Mouse (Mus musculus) ovary, postnatal 10 days (tissue): ENCODE measurements around the gene Pabpn1.
A peak's percentile ranks its signal among the peaks of the same experiment; 100 is the strongest.

Source experiments
- DNase-seq: peaks from one replicate; pipeline ENCODE4 v3.0.0; 2022; ENCODE audit warnings: low spot score

Pabpn1 gene

DNA sequence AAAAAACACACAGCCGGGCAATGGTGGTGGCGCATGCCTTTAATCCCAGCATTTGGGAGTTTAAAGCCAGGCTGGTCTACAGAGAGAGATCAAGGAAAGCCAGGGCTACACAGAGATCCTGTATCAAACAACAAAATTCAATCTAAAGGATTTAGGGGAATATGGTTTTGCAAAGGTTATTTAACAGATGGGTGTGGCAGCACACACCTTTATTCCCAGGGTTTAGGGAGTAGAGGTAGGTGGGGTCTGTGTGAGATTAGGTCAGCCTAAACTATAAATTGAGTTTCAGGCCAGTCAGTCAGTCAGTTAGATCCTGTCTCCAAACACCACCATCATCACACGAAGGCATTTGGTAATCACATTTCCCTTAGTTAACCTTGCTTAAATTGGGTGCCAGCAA lies at the start of gene Pabpn1:
TSS of gene Pabpn1 (plus strand) at position 301 of the 400 bp plus-strand sequence.
- no peak for DNase-seq

- DNase-seq = no peak
Observed at GRCm38 (mm10) chr14:54843461-54843860, 48.8 kb upstream of the Pabpn1 start.

- no peak for DNase-seq
Observed at GRCm38 (mm10) chr14:54855726-54856125, 36.6 kb upstream of the Pabpn1 start.

- no peak for DNase-seq
Observed at GRCm38 (mm10) chr14:54856703-54857102, 35.6 kb upstream of the Pabpn1 start.

GRCm38 (mm10) chr14:54857891-54858290 lies 34.4 kb upstream of the Pabpn1 start:
- no peak for DNase-seq

DNA sequence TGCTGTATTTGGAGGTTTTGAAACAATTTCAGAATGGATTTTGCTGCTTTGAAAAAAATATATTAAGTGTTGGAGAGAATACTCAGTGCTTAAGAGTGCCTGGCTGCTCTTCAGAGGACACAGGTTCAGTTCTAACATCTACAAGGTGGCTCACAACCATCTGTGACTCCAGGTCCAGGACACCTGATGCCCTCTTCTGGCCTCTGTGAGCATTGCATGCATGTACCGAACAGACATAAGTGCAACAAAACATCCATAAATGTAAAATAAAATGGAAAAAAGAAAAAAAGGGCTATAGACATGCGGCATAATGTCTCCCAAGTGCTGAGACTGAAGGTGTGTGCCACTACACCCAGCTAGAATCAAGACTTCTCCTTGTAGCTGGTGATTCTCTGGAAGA lies 31.8 kb upstream of the Pabpn1 start:
- no peak for DNase-seq

DNA sequence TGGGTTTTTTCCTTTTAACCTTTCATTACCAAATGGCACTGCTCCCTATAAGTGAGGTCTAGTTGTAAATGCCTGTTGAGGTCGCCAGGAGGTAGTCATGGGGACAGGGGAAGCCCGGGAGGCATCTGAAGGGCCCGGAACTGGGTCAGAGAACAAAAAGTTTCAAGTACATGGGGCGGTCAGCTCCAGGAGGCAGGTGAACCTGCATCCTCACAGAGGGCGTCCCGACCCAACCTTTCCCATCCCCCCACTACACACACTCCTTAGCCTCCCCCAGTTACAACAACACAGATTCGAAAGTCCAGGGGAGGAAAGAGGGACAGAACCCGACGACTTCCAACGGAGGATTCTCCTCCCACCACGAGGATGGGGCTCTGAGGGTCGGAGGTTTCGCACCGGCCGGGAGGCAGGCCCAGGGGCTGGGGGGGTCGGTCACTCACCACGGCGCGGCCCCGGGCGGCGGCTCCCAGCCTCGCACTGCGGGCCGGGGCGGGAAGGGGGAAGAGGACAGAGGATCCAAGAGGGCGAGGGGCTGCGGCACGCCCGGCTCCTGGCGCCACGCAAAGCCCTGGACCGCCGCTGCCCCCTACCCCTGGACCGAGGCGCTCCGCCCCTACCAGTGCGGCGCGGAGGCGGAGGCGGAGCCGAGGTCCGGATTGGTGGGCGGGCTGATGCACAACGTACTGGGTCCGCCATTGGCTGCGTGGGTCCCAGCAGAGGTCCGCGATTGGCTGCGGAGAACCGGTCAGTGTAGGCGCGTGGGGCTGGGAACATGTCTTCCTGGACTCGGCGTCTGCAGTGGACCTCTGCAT lies 28.6 kb upstream of the Pabpn1 start:
- DNase-seq = peak; percentile 84

GRCm38 (mm10) chr14:54864313-54865036 lies 27.8 kb upstream of the Pabpn1 start:
- DNase-seq = no peak

GRCm38 (mm10) chr14:54865626-54866025 lies 26.7 kb upstream of the Pabpn1 start:
- no peak for DNase-seq

- DNase-seq = no peak
Observed at GRCm38 (mm10) chr14:54866268-54866667, 26.0 kb upstream of the Pabpn1 start.

DNA sequence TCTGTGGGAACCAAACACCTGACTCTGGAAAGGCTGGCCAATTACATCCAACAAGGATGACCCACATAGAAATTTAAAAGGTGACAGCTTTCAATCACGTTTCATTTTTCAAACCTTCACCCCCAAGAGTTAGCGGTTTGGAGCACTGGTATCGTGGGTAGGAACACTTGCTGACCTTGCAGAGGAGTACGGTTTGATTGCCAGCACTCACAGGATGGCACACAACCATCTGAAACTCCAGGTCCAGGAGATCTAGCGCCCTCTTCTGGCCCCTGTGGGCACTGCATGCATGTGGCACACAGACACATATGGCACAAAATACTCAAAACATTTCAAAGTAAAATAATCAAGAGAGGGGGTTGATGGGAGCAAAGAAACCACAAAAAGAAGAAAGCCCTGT lies 25.4 kb upstream of the Pabpn1 start:
- no peak for DNase-seq

- no peak for DNase-seq
Observed at GRCm38 (mm10) chr14:54868026-54868425, 24.3 kb upstream of the Pabpn1 start.

DNA sequence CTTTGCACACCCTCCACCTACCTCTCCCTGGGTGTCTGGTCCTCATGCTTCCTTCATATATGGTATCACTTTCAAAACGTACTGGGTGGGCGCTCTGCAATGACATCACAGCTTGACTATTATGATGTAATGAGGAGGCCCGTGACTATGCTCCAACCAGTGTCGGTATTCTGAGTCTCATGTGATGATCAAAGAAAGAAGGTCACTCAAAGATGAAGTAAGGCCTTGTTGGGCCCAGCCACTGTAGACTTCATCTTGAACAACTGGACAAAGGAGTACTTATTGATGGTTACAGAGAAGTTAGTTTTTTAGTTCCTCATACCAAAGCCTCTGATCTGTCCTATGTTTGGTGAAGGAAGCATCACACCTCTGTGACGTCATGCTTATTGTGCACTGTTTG lies 21.4 kb upstream of the Pabpn1 start, which contains the start of gene Homez:
TSS of gene Homez (minus strand) at position 101 of the 400 bp plus-strand sequence.
- DNase-seq = no peak

DNA sequence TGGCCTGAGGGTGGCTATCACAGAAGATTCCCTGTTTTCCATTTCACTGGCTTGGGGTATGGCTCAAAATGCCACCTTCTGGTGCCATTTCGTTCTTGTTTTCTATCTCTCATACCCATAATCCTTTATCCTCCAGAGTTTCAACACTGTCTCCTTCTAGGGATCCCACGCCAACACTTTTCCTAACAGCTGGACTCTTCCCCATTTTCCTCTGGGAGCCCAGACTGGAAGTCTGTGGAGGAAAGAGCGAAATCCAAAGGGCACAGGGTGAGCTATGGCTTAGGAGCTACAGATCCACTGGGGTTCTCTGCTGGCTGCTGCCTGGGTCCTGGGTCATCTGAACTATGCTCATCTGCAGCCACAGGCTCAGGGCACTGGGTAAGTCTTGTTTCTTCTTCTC lies 18.1 kb upstream of the Pabpn1 start:
- no peak for DNase-seq

GRCm38 (mm10) chr14:54875844-54876538 lies 16.3 kb upstream of the Pabpn1 start:
- no peak for DNase-seq

DNA sequence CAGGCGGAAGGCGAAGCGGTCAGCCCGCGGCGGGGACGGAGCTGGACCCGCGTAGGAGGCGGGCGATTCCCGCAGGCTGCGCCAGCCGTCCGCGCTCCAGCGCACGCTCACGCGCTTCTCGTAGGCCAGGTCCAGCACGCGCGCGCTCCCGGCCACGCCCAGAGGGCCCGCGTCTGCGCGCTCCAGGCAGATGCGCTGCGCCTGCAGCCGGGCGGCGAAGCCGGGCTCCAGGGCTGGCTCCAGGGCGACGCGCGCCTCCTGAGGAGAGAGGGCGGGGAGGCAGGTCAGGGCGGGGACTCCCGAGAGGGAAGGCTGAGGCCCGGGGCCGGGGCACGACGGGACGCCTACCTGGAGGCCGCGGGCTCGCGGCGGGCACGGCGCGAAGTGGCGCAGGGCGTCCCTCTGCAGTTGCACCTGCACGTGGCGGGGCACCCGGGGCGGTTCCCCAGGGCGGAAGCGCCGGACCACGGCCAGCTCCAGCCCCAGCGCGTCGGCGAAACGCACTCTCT lies 15.7 kb upstream of the Pabpn1 start:
- peak; percentile 76 for DNase-seq

DNA sequence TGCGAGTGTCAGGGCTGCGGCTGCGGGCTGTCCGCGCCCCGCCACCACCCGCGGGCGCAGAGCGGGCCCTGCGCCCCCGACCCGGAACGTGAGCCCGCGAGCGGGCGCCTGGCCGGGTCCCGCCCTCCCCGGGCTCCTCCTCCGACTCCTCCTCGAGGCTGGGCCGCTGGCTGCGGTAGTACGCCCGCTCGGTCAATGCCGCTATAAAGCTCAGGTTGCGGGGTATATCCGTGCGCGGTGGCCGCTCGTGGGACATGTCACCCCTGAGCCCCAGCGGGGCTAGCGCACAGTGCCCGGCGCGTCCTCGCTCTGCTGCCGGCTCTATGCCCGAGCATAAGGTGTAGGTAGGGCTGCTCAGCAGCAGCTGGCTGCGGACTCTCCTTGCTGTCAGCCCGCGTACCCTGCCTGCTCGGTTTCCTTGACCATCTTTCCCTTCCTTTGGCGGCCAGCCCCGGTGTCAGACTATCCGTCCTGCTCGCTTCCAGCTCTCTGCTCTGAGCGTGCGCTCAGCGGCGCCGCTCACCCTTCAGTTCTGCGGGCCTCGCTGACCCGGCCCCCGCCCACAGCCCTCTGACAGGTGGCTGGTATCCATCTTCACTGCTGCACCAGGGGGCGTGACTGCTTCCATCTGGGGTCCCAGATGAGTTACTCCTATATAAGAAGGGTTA lies 15.1 kb upstream of the Pabpn1 start, which contains the start of gene Ppp1r3e:
TSS of gene Ppp1r3e (minus strand) at position 503 of the 668 bp plus-strand sequence.
- no peak for DNase-seq

DNA sequence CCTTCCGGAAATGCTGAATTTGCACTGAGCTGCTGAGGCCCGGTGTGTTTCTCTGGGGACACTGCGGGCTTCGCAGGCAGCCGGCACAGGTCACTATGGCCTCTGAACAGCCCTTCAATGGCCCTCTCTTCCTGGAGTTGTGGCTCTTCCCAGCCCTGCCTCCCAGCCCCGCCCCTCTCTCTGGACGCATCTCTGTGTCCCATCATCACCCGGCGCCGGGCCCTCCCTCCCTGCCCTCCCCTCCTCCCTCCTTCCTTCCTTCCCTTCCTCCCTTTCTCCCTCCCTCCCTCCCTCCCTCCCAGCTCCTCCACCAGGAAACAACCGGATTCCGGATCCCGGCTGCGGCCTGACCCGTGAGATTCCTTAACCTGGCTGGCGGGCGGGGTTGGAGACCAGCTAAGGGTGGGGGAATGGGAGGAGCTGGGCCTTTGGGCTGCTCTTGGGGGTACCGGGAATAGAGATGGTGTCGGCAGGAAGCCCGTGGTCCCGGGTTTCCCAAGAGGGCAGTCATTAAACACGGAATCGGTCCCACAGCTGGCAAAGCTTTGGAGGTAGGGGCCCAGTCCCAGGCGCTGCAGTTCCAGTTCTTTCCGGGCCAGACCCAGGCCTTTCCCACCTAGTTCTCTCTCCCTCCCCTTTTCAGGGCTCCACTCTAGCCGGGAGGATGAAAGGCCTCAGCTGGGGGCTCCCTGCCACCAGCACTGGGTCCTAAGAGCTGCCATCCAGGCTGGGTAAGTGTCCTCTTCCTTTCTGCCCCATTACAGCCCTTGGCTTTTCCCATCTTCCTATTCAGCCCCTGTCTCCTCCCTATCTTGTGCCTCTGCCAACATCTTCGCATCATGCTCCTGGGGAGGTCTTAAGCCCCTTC lies 8.9 kb upstream of the Pabpn1 start, which contains the start of the genes Bcl2l2 and Gm20521:
TSS of gene Bcl2l2 (plus strand) at position 224 of the 868 bp plus-strand sequence.
TSS of gene Gm20521 (plus strand) at position 288 of the 868 bp plus-strand sequence.
- peak; percentile 57 for DNase-seq

DNA sequence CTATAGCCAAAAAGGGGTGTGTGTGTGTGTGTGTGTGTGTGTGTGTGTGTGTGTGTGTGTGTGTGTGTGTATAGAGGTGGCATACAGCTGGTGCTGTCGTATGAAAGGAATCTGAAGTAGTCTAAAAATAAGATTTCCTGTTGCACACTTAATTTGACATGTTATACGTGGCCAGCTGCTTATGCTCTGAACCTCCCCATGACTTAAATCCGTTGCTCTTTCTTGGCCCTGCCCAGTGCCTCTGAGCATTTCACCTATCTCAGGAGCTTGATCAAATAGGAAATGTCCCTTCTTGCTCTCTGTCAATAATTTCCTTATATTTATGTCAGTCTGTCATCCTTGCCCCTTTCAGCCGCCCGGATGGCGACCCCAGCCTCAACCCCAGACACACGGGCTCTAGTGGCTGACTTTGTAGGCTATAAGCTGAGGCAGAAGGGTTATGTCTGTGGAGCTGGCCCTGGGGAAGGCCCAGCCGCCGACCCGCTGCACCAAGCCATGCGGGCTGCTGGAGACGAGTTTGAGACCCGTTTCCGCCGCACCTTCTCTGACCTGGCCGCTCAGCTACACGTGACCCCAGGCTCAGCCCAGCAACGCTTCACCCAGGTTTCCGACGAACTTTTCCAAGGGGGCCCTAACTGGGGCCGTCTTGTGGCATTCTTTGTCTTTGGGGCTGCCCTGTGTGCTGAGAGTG lies 8.1 kb upstream of the Pabpn1 start:
- no peak for DNase-seq

DNA sequence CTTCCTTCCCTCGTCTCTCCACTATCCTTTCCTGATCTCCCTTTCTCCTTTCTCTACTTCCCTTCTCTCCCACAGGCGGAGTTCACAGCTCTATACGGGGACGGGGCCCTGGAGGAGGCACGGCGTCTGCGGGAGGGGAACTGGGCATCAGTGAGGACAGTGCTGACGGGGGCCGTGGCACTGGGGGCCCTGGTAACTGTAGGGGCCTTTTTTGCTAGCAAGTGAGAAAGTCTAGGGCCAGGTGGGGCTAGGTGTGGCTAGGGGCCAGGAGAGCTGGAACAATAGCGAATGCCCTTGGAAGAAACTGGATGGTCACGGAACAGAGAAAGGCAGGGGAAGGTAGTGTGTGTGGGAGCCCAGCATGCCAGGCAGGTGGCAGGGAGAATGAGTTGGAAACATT lies 7.0 kb upstream of the Pabpn1 start:
- DNase-seq = no peak
